Comparison of ENCODE assay signal across 10 mouse cellular contexts in the genomic region with DNA sequence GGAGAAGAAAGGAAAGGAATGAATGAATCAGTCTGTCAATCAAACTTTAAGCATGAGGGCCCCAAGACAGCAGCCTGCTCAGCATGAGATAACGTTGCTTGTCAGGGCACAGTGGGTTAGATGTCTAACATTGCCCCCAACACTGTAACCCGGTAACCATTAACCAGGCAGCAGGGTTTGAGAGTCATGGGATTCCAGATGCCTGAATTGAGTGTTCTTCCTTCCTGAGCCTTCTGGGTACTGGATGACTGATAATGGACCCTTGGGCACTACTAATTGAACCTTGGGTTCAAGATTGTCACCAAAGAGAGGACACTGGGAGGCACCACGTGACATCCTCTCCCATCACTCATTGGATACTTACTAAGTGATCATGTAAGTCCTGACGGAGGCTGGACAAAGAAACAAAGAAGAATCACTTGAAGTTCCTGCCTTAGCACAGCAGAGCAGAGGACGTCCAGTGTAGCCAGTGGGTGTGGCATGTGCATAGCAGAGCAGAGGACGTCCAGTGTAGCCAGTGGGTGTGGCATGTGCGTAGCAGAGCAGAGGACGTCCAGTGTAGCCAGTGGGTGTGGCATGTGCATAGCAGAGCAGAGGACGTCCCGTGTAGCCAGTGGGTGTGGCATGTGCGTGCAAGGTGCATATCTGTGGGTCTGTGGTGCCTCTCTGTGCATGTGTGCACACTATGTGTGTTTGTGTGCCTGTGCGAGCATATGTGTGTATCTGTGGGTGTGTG. TPM values are rescaled to one million over a fixed set of nuclear protein-coding genes. Genes with fewer than 3 reads are reported as not detected.
DNase-seq lines count a peak whose midpoint lies in the region; ATAC-seq and TF ChIP-seq lines count a peak whose summit lies in the region.
"Had no signal": no experiment of that assay in that cellular context is flagged by ENCODE, and none has a peak within 500 bp of the region (broad histone marks: within the 10 kb centered on the region; RNA-seq: fewer than 3 reads in every experiment).

No protein-coding gene starts in this region.

- H3K4me3 ChIP-seq in kidney, embryonic 15.5 days (replicated peaks) = no peak overlapping the region
- peak overlapping the region; percentile 48 for H3K4me3 ChIP-seq in erythroblast, embryonic 14.5 days (replicated peaks)
- H3K4me3 ChIP-seq in intestine, embryonic 15.5 days (replicated peaks) = no peak overlapping the region
- H3K4me3 ChIP-seq in left cerebral cortex, adult 2 months = no peak overlapping the region

- H3K36me3 ChIP-seq in kidney, embryonic 15.5 days = no peaks in the 10 kb centered on the region
- peaks cover 33% of the 10 kb centered on the region for H3K36me3 ChIP-seq in erythroblast, embryonic 14.5 days (ENCODE audit: control insufficient read depth)
- no peaks in the 10 kb centered on the region for H3K36me3 ChIP-seq in intestine, embryonic 15.5 days

- no peak for TF ChIP-seq CTCF in left cerebral cortex, adult 2 months (IDR thresholded peaks at IDR 0.05)

- no peak overlapping the region for H3K9ac ChIP-seq in kidney, embryonic 15.5 days
- H3K9ac ChIP-seq in intestine, embryonic 15.5 days = no peak overlapping the region

- ATAC-seq in kidney, embryonic 15.5 days (replicated peaks; ENCODE audit: low FRiP score) = peak; percentile 67
- ATAC-seq in intestine, embryonic 15.5 days = peak; percentile 93

- no peak overlapping the region for H3K27ac ChIP-seq in kidney, embryonic 15.5 days
- H3K27ac ChIP-seq in intestine, embryonic 15.5 days = no peak overlapping the region
- H3K27ac ChIP-seq in left cerebral cortex, adult 2 months = no peak overlapping the region

- no peaks in the 10 kb centered on the region for H3K9me3 ChIP-seq in kidney, embryonic 15.5 days (replicated peaks)
- H3K9me3 ChIP-seq in erythroblast, embryonic 14.5 days (ENCODE audit: control insufficient read depth, low read length) = no peaks in the 10 kb centered on the region
- H3K9me3 ChIP-seq in intestine, embryonic 15.5 days = no peaks in the 10 kb centered on the region

- no peak overlapping the region for H3K4me2 ChIP-seq in kidney, embryonic 15.5 days
- peak overlapping the region; percentile 40 for H3K4me2 ChIP-seq in intestine, embryonic 15.5 days (replicated peaks)

- WGBS in kidney, embryonic 15.5 days = 49% methylated on average over 12 of the region's 12 CpGs
- 29% methylated on average over 12 of the region's 12 CpGs for WGBS in intestine, embryonic 15.5 days

- intact Hi-C loops in left cerebral cortex, adult 2 months (cut with DNase I) = no loop called here

- no peak for DNase-seq in kidney, postnatal 10 days
- DNase-seq in lung, postnatal 4 days = peak; percentile 14 to 69
- DNase-seq in cerebellum, adult 9-10 months = no peak
- DNase-seq in left cerebral cortex, adult 2 months (ENCODE audit: extremely low spot score in 1 of 2, low spot score in 2 of 2) = no peak
- no peak for DNase-seq in cerebellum, adult 18-20 months
- DNase-seq: layer of hippocampus, adult 9-11 months; spleen, adult 18-20 months had no signal

- no peaks in the 10 kb centered on the region for H3K27me3 ChIP-seq in kidney, embryonic 15.5 days
- H3K27me3 ChIP-seq in erythroblast, embryonic 14.5 days (ENCODE audit: control insufficient read depth) = no peaks in the 10 kb centered on the region
- no peaks in the 10 kb centered on the region for H3K27me3 ChIP-seq in intestine, embryonic 15.5 days (replicated peaks)

- H3K4me1 ChIP-seq in kidney, embryonic 15.5 days = peaks cover 15% of the 10 kb centered on the region
- peaks cover 40% of the 10 kb centered on the region for H3K4me1 ChIP-seq in erythroblast, embryonic 14.5 days (ENCODE audit: control insufficient read depth)
- peaks cover 18% of the 10 kb centered on the region; the same call in 1 of the 2 replicates for H3K4me1 ChIP-seq in intestine, embryonic 15.5 days (replicated peaks)

RNA-seq across cellular contexts. Expression of a gene that starts 51.0 kb away (rescaled TPM):
- 0.12 and 0.21 TPM in 2 replicates for polyA plus RNA-seq in kidney, embryonic 15.5 days (2015; fragmentation: Nextera tagmentation; extraction: Ambion mirVana)
- polyA plus RNA-seq in erythroblast, embryonic 14.5 days (2012) = not detected in 2 replicates
- 0.06 and 0.16 TPM in 2 replicates for polyA plus RNA-seq in intestine, embryonic 15.5 days (2015; fragmentation: Nextera tagmentation; extraction: Ambion mirVana)
- 1 to 10 TPM; 1.9 to 2.2 TPM for total RNA-seq in left cerebral cortex, adult 2 months (2021)

Comparison
In these comparisons a context has a peak if more than half of its experiments do, and no peak if none do; other contexts are left out.
1. DNase-seq: peak in lung, postnatal 4 days (2 of 2); none in kidney, postnatal 10 days (single experiment), cerebellum, adult 9-10 months (single experiment), left cerebral cortex, adult 2 months (0 of 2) and cerebellum, adult 18-20 months (0 of 2).